ENCODE assay signal across 8 mouse cellular contexts in genomic region chr5:98854627-98855564, GRCm38 (mm10). TPM values are rescaled to one million over a fixed set of nuclear protein-coding genes. Genes with fewer than 3 reads are reported as not detected.
A peak's percentile ranks its signal among the peaks of the same experiment; 100 is the strongest.
DNase-seq lines count a peak whose midpoint lies in the region; ATAC-seq and TF ChIP-seq lines count a peak whose summit lies in the region.

No protein-coding gene starts in this region.

- DNase-seq in cerebellum, adult 2 months: peak; percentile 11 to 21
- DNase-seq in B cell, adult 2 months: no peak

- no peaks in the 10 kb centered on the region for H3K36me3 ChIP-seq in E14TG2a.4 (ENCODE audit: insufficient read depth, low read length)
- no peaks in the 10 kb centered on the region for H3K36me3 ChIP-seq in hindbrain, embryonic 15.5 days
- H3K36me3 ChIP-seq in liver, embryonic 12.5 days: no peaks in the 10 kb centered on the region
- H3K36me3 ChIP-seq in neural tube, embryonic 12.5 days: no peaks in the 10 kb centered on the region

- peak overlapping the region; percentile 17 for H3K4me3 ChIP-seq in cerebellum, adult 2 months (replicated peaks; ENCODE audit: insufficient read depth, low read depth, low read length)
- peak overlapping the region; percentile 79 for H3K4me3 ChIP-seq in E14TG2a.4 (replicated peaks; ENCODE audit: low read length)
- peak overlapping the region; percentile 29 for H3K4me3 ChIP-seq in embryonic fibroblast, embryonic 13.5 days (ENCODE audit: insufficient read depth, low read length)
- peak overlapping the region; percentile 65 for H3K4me3 ChIP-seq in hindbrain, embryonic 15.5 days
- H3K4me3 ChIP-seq in liver, embryonic 12.5 days: peak overlapping the region; percentile 37
- H3K4me3 ChIP-seq in neural tube, embryonic 12.5 days: peak overlapping the region; percentile 51

- 1% methylated on average over 75 of the region's 75 CpGs for WGBS in cerebellum, adult 2 months
- under 1% methylated on average over 69 of the region's 75 CpGs for WGBS in hindbrain, embryonic 15.5 days
- WGBS in liver, embryonic 12.5 days (ENCODE audit: insufficient replicate concordance): 4% methylated on average over 68 of the region's 75 CpGs
- WGBS in neural tube, embryonic 12.5 days: under 1% methylated on average over 75 of the region's 75 CpGs

- H3K27ac ChIP-seq in cerebellum, adult 2 months (ENCODE audit: insufficient read depth, low read length): no peak overlapping the region
- H3K27ac ChIP-seq in embryonic fibroblast, embryonic 13.5 days (ENCODE audit: insufficient read depth, low read length): no peak overlapping the region
- no peak overlapping the region for H3K27ac ChIP-seq in hindbrain, embryonic 15.5 days (replicated peaks)
- H3K27ac ChIP-seq in liver, embryonic 12.5 days: no peak overlapping the region
- no peak overlapping the region for H3K27ac ChIP-seq in neural tube, embryonic 12.5 days

- peak overlapping the region; percentile 58 for H3K9ac ChIP-seq in hindbrain, embryonic 15.5 days
- no peak overlapping the region for H3K9ac ChIP-seq in liver, embryonic 12.5 days
- H3K9ac ChIP-seq in neural tube, embryonic 12.5 days: peak overlapping the region; percentile 57

- no peak for ATAC-seq in cerebellum, adult (ENCODE audit: insufficient number of reproducible peaks, low FRiP score, low TSS enrichment)
- peak; percentile 72 for ATAC-seq in hindbrain, embryonic 15.5 days (ENCODE audit: low FRiP score, low read depth)
- ATAC-seq in liver, embryonic 12.5 days: no peak
- ATAC-seq in neural tube, embryonic 12.5 days (ENCODE audit: low FRiP score, low read depth): peak; percentile 76

- no peak for TF ChIP-seq POLR2A in cerebellum, adult 2 months (IDR thresholded peaks at IDR 0.05; ENCODE audit: borderline replicate concordance, insufficient read depth, low read length)
- TF ChIP-seq POLR2A in embryonic fibroblast, embryonic 13.5 days (IDR thresholded peaks at IDR 0.05; ENCODE audit: low read depth, low read length): no peak

- no peak for TF ChIP-seq CTCF in cerebellum, adult 2 months (IDR thresholded peaks at IDR 0.05; ENCODE audit: borderline replicate concordance, insufficient read depth, low read depth, low read length)
- TF ChIP-seq CTCF in E14TG2a.4 (conservative IDR thresholded peaks at IDR 0.05; ENCODE audit: low read length): no peak
- TF ChIP-seq CTCF in embryonic fibroblast, embryonic 13.5 days (IDR thresholded peaks at IDR 0.05; ENCODE audit: borderline replicate concordance, insufficient read depth, low read length): no peak

- H3K4me1 ChIP-seq in cerebellum, adult 2 months (ENCODE audit: control insufficient read depth, insufficient read depth, low read length): no peaks in the 10 kb centered on the region
- H3K4me1 ChIP-seq in E14TG2a.4 (replicated peaks; ENCODE audit: low read depth, low read length): peaks cover 10% of the 10 kb centered on the region; the same call in 1 of the 2 replicates
- no peaks in the 10 kb centered on the region for H3K4me1 ChIP-seq in embryonic fibroblast, embryonic 13.5 days (ENCODE audit: control insufficient read depth, insufficient read depth, low read length)
- peaks cover 20% of the 10 kb centered on the region for H3K4me1 ChIP-seq in hindbrain, embryonic 15.5 days (replicated peaks)
- no peaks in the 10 kb centered on the region for H3K4me1 ChIP-seq in liver, embryonic 12.5 days
- peaks cover 15% of the 10 kb centered on the region for H3K4me1 ChIP-seq in neural tube, embryonic 12.5 days

- H3K9me3 ChIP-seq in E14TG2a.4 (ENCODE audit: low read length): no peaks in the 10 kb centered on the region
- H3K9me3 ChIP-seq in hindbrain, embryonic 15.5 days: no peaks in the 10 kb centered on the region
- no peaks in the 10 kb centered on the region for H3K9me3 ChIP-seq in liver, embryonic 12.5 days (replicated peaks)
- no peaks in the 10 kb centered on the region for H3K9me3 ChIP-seq in neural tube, embryonic 12.5 days

- peak overlapping the region; percentile 99 for H3K4me2 ChIP-seq in hindbrain, embryonic 15.5 days
- H3K4me2 ChIP-seq in liver, embryonic 12.5 days: peak overlapping the region; percentile 62
- H3K4me2 ChIP-seq in neural tube, embryonic 12.5 days (replicated peaks): peak overlapping the region; percentile 100

- peaks cover 1% of the 10 kb centered on the region; the same call in 1 of the 2 replicates for H3K27me3 ChIP-seq in cerebellum, adult 2 months (ENCODE audit: control insufficient read depth, insufficient read depth, low read length)
- peaks cover 57% of the 10 kb centered on the region for H3K27me3 ChIP-seq in E14TG2a.4 (ENCODE audit: insufficient read depth, low read length)
- peaks cover 21% of the 10 kb centered on the region; the same call in 1 of the 2 replicates for H3K27me3 ChIP-seq in hindbrain, embryonic 15.5 days
- peaks cover 56% of the 10 kb centered on the region for H3K27me3 ChIP-seq in liver, embryonic 12.5 days (replicated peaks)
- H3K27me3 ChIP-seq in neural tube, embryonic 12.5 days (replicated peaks): peaks cover 47% of the 10 kb centered on the region

RNA-seq across cellular contexts. Expression of gene Bmp3, which starts 0.7 kb away (rescaled TPM):
- polyA plus RNA-seq in cerebellum, adult 2 months (2012; rRNA removed): 0.13 and 0.23 TPM in 2 replicates
- 0.58 and 6.4 TPM in 2 replicates for polyA plus RNA-seq in embryonic fibroblast, embryonic 13.5 days (2011; ENCODE audit: insufficient read length, low read depth, missing spikeins)
- 1.9 and 2.2 TPM in 2 replicates for polyA plus RNA-seq in hindbrain, embryonic 15.5 days (2015; fragmentation: Nextera tagmentation; extraction: Ambion mirVana)
- 0.07 and 0.08 TPM in 2 replicates for polyA plus RNA-seq in liver, embryonic 12.5 days (2016; fragmentation: Nextera tagmentation; extraction: Ambion mirVana)
- polyA plus RNA-seq in neural tube, embryonic 12.5 days (2016; fragmentation: Nextera tagmentation; extraction: Ambion mirVana): 0.34 and 0.48 TPM in 2 replicates

Comparison
In these comparisons a context has a peak if more than half of its experiments do, and no peak if none do; other contexts are left out.
1. DNase-seq: peak in cerebellum, adult 2 months (2 of 2); none in B cell, adult 2 months (0 of 2).
2. H3K4me3 ChIP-seq: peak in every context shown above with its lines; median percentile 79 in E14TG2a.4; 65 in hindbrain, embryonic 15.5 days; 51 in neural tube, embryonic 12.5 days; 37 in liver, embryonic 12.5 days; 29 in embryonic fibroblast, embryonic 13.5 days; 17 in cerebellum, adult 2 months.
3. ATAC-seq: peak in hindbrain, embryonic 15.5 days (single experiment) and neural tube, embryonic 12.5 days (single experiment); none in cerebellum, adult (single experiment) and liver, embryonic 12.5 days (single experiment).
4. Peak in every context shown above with its lines, with median percentiles within 50 percentile points of each other: H3K4me2 ChIP-seq.